Mouse (Mus musculus) neural tube, embryonic 12.5 days (tissue): ENCODE data around the gene Gm44511. TPM values are rescaled to one million over a fixed set of nuclear protein-coding genes. Genes with fewer than 3 reads are reported as not detected.
"Not testable (repeated sequence)": the region's sequence is repeated elsewhere in the genome, so short reads cannot be mapped to it uniquely, and the experiment has no call there.

Experiments used
- ATAC-seq: fragments of 200-750 bp; cut with Nextera tagmentation; 2 replicates; pipeline ENCODE4 v1.8.0; 2017; ENCODE audit warnings: low read depth, mild to moderate bottlenecking, moderate TSS enrichment, moderate library complexity; ENCODE audit not compliant: low FRiP score
- H3K27ac ChIP-seq: fragments of 300-500 bp; sonication (generic); 2 replicates; pipeline ENCODE4 v1.5.1; 2016
- H3K27me3 ChIP-seq: fragments of 300-500 bp; sonication (generic); replicated peaks from 2 replicates; pipeline ENCODE4 v1.6.1; 2016; ENCODE audit warnings: mild to moderate bottlenecking
- H3K36me3 ChIP-seq: fragments of 300-500 bp; sonication (generic); 2 replicates; pipeline ENCODE4 v1.6.1; 2016; ENCODE audit warnings: mild to moderate bottlenecking
- H3K4me1 ChIP-seq: fragments of 300-500 bp; sonication (generic); 2 replicates; pipeline ENCODE4 v1.6.1; 2016
- H3K4me2 ChIP-seq: fragments of 300-500 bp; sonication (generic); replicated peaks from 2 replicates; pipeline ENCODE4 v1.6.1; 2016; ENCODE audit warnings: mild to moderate bottlenecking
- H3K4me3 ChIP-seq: fragments of 300-500 bp; sonication (generic); 2 replicates; pipeline ENCODE4 v1.5.1; 2016
- H3K9ac ChIP-seq: fragments of 300-500 bp; sonication (generic); 2 replicates; pipeline ENCODE4 v1.6.1; 2016; ENCODE audit warnings: mild to moderate bottlenecking
- H3K9me3 ChIP-seq: fragments of 300-500 bp; sonication (generic); 2 replicates; pipeline ENCODE4 v1.6.1; 2016; ENCODE audit warnings: mild to moderate bottlenecking
- WGBS: fragments of 180-500 bp; shearing (Covaris S2); methylation state at CpG from one replicate; pipeline ENCODE4 v1.1.7; 2016; 5-methylcytosine and 5-hydroxymethylcytosine counted together
- polyA plus RNA-seq: library from polyadenylated mRNA; unstranded; fragments of >200 nt; fragmentation: Nextera tagmentation; extraction: Ambion mirVana; gene quantifications from 2 replicates; pipeline ENCODE4 v1.2.1, GENCODE M21; 2016

Gene Gm44511
- polyA plus RNA-seq, 1 experiment from 2014 or later, result not detected

GRCm38 (mm10) chr6:128847401-128847800 lies 21.3 kb upstream of the Gm44511 start:
- no peak for ATAC-seq
- Histone ChIP-seq H3K4me1 (no peaks in the 10 kb centered on the region), H3K9ac (no peak overlapping the region), H3K27ac (no peak overlapping the region), H3K4me3 (no peak overlapping the region), H3K9me3 (no peaks in the 10 kb centered on the region), H3K27me3 (no peaks in the 10 kb centered on the region), H3K4me2 (no peak overlapping the region), H3K36me3 (no peaks in the 10 kb centered on the region)
- 91% methylated on average over 4 of the region's 4 CpGs for WGBS

- Histone ChIP-seq H3K36me3 (no peaks in the 10 kb centered on the region), H3K27ac (no peak overlapping the region), H3K4me1 (0 out of 2 replicates have a peak, but pooled peaks cover 5% of the 10 kb centered on the region), H3K4me3 (no peak overlapping the region), H3K9me3 (no peaks in the 10 kb centered on the region), H3K4me2 (no peak overlapping the region), H3K9ac (no peak overlapping the region), H3K27me3 (no peaks in the 10 kb centered on the region)
- WGBS, result 53% methylated on average over 9 of the region's 9 CpGs
- ATAC-seq, result no peak
These were observed 20.0 kb upstream of the Gm44511 start for GRCm38 (mm10) chr6:128845998-128846542.

DNA sequence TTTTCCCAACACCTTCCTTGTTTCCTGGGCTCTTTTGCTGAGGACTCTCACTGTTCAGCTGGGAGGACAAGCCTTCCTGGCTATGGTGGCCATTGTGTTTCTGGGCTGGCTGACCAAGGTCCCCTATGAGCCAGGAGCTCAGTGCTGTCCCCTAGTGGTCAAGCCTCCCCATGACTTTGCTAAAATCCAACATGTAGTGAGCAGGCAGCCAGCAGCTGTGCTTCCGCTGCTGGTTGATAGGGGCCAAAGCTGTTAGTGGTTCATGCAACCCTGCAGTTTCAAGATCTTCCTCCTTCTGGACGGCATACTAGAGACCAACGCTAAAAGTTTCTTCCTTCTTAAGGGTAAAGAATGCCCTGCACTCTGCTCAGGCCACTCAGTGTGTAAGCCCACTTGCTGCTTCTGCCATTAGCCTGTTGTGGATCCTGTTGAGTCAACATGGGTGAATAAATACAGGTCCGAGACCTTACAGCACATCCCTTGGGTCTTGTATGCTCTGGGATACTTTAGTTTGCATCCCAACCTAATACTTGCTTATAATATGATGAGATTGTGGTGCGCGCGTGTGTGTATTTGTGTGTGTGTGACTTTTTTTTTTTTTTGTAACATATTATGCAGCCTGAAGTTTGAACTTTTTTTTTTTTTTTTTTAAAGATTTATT lies 19.3 kb upstream of the Gm44511 start:
- Histone ChIP-seq H3K4me2 (peak overlapping the region; percentile 27; the same call in 1 of the 2 replicates), H3K27ac (no peak overlapping the region), H3K4me3 (no peak overlapping the region), H3K36me3 (no peaks in the 10 kb centered on the region), H3K27me3 (no peaks in the 10 kb centered on the region), H3K9ac (no peak overlapping the region), H3K9me3 (no peaks in the 10 kb centered on the region), H3K4me1 (0 out of 2 replicates have a peak, but pooled peaks cover 5% of the 10 kb centered on the region)
- WGBS, result 31% methylated on average over 7 of the region's 7 CpGs
- ATAC-seq, result no peak

- 82% methylated on average over 5 of the region's 5 CpGs for WGBS
- no peak overlapping the region for H3K27ac ChIP-seq
- H3K4me3 ChIP-seq, result no peak overlapping the region
- 0 out of 2 replicates have a peak, but pooled peaks cover 5% of the 10 kb centered on the region for H3K4me1 ChIP-seq
- H3K4me2 ChIP-seq, result peak overlapping the region; percentile 62; the same call in 1 of the 2 replicates
- H3K9ac ChIP-seq, result no peak overlapping the region
- no peaks in the 10 kb centered on the region for H3K36me3 ChIP-seq
- no peaks in the 10 kb centered on the region for H3K27me3 ChIP-seq
- no peaks in the 10 kb centered on the region for H3K9me3 ChIP-seq
- no peak for ATAC-seq
These were observed 18.5 kb upstream of the Gm44511 start for GRCm38 (mm10) chr6:128844586-128845080.

DNA sequence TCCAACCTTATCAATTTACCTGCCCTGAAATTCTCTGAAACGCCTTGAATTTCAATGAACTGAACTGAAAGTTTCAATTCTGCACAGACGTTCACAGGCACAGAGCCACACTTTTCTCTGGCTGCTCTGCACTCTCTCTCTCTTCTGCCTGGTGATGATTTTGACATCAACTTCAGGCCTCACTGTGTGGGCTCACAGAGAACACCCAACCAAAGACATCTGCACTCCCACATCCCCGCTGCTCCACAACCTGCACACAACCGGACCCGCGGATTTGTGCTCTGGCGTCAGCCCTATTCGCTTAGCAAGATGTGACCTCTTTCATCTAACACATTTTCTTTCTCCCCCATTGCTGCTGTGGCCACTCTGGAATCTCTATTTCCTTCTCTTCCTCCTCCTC lies 18.0 kb upstream of the Gm44511 start:
- no peak overlapping the region for H3K27ac ChIP-seq
- H3K9ac ChIP-seq, result no peak overlapping the region; the same call in 1 of the 2 replicates
- H3K4me2 ChIP-seq, result peak overlapping the region; percentile 62
- H3K4me3 ChIP-seq, result peak overlapping the region; percentile 73; the same call in 1 of the 2 replicates
- ATAC-seq, result no peak
- no peaks in the 10 kb centered on the region for H3K27me3 ChIP-seq
- no peaks in the 10 kb centered on the region for H3K9me3 ChIP-seq
- WGBS, result 40% methylated on average over 8 of the region's 8 CpGs
- H3K4me1 ChIP-seq, result 0 out of 2 replicates have a peak, but pooled peaks cover 5% of the 10 kb centered on the region
- no peaks in the 10 kb centered on the region for H3K36me3 ChIP-seq

DNA sequence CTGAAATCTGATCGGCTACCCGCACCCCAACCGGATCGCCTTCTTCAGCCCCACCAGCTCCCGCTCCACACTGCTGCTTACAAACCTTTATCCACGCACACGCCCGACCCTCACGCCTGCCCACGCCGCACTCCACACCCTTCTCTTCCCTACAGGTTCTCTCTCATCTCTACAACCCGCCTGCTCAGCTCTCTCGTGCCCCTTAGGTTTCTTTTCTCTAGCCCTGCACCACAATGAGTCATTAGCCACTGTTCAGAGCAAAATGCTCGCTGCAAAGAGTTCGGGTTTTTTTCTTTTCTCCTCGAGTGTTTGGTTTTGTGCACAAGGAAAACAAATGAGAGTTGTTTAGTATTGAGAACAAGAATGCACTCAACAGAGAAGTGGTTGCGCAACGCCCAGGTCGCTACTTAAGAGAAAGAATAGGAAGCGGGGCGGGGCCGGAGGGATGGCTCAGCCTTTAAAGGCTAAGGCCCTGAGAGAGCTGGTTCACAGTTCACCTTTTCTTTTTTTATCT lies 17.4 kb upstream of the Gm44511 start:
- Histone ChIP-seq H3K9me3 (no peaks in the 10 kb centered on the region), H3K27me3 (no peaks in the 10 kb centered on the region), H3K9ac (peak overlapping the region; percentile 51), H3K4me3 (peak overlapping the region; percentile 73), H3K4me2 (peak overlapping the region; percentile 62), H3K27ac (peak overlapping the region; percentile 74; the same call in 1 of the 2 replicates), H3K36me3 (no peaks in the 10 kb centered on the region), H3K4me1 (0 out of 2 replicates have a peak, but pooled peaks cover 5% of the 10 kb centered on the region)
- under 1% methylated on average over 22 of the region's 22 CpGs for WGBS
- ATAC-seq, result peak; percentile 44

DNA sequence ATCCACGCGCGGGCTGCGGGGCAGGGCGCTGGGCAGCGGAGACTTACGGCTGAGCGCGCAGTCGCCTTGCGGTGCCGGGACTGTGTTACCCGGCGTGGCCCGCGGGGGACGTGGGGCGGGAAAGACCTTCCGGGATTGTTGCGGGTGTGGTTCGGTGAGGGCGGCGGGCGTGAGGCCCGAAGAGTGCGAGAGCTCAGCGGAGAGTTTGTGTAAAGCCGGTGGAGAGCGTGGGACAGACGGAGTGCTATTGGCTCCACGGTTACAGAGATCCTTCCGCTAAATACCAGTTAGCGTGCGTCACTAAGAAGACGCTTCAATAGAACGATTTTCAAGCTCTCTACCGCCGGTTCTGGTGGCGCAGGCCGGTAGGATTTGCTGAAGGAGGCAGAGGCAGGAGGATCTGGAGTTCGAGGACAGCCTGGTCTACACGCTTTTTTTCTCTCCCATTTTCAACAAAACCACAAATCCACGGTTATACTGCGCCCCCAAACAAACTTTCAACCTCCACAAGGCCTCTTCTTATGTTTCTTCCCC lies 16.9 kb upstream of the Gm44511 start:
- ATAC-seq, result peak; percentile 78
- H3K9ac ChIP-seq, result peak overlapping the region; percentile 75

DNA sequence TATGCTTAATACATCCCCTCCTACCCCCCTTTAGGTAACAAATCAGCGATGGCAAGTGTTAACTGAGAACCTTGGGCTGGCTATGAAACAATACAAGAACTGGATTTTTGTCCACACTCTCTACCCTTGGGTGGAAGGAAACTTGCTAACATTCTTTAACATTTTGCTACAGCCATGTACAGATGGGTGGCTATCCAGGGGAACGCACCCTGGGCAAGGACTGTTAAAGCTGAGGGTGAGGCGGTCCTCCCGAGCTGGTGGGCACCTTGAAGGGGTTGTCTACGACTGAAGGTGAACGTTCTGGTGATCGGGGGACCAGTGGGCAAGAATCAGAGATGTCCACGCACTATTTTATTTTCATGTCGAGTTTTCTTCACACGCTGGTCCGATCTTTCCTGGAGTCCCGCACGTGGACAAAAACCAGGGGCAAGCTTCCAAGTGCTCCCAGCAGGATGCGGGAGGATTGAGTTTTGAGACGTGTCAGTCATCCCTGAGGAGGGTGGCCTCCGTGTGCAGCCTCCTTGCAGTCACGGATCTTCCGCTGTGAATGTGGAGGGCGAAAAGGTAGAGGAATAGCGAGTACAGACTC lies 16.3 kb upstream of the Gm44511 start:
- no peaks in the 10 kb centered on the region for H3K27me3 ChIP-seq
- no peaks in the 10 kb centered on the region for H3K9me3 ChIP-seq
- under 1% methylated on average over 20 of the region's 20 CpGs for WGBS
- H3K4me3 ChIP-seq, result peak overlapping the region; percentile 73
- H3K27ac ChIP-seq, result peak overlapping the region; percentile 42
- no peak for ATAC-seq
- peak overlapping the region; percentile 75 for H3K9ac ChIP-seq
- H3K36me3 ChIP-seq, result no peaks in the 10 kb centered on the region
- H3K4me2 ChIP-seq, result peak overlapping the region; percentile 62
- peaks cover 6% of the 10 kb centered on the region; the same call in 1 of the 2 replicates for H3K4me1 ChIP-seq

More for the DNA sequence above, 16.9 kb upstream of the Gm44511 start:
- Histone ChIP-seq H3K4me2 (peak overlapping the region; percentile 62), H3K27me3 (no peaks in the 10 kb centered on the region), H3K36me3 (no peaks in the 10 kb centered on the region), H3K9me3 (no peaks in the 10 kb centered on the region), H3K4me1 (0 out of 2 replicates have a peak, but pooled peaks cover 5% of the 10 kb centered on the region), H3K4me3 (peak overlapping the region; percentile 73), H3K27ac (peak overlapping the region; percentile 74; the same call in 1 of the 2 replicates)
- WGBS, result under 1% methylated on average over 44 of the region's 44 CpGs

DNA sequence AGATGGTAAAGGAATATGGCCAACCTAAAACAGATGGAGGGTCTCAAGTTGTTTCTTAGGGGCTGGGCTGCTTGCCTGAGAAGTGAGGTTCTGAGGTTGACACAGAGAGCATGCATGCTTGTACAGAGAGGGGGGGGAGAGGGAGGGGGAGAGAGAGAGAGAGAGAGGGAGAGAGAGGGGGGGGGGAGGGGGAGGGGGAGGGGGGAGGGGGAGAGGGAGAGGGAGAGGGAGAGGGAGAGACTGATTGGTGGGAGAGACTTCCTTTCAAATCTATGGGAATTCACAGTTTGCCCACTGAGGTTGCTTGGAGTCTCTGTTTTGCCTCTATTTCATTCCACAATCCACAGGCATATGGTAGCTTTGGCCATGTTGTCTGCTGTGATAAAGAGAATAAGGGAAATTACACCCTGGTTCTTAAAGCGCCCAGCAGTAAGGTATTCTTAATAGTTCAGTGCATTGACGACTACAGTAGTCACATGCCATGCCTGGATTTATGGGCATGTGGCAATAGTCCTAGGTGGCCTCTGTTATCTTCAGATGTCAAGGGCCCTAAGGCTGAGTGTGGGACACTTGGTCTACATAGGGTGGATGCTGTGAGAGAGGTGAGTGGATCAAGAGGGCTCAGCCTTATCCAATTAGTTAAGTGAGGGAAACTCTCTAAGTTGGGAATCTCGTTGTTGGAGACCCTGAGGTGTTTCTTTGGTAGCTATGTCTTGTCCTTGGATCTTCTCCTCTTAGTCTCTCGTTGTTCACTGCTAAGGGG lies 15.4 kb upstream of the Gm44511 start:
- H3K4me3 ChIP-seq, result peak overlapping the region; percentile 73; the same call in 1 of the 2 replicates
- no peak for ATAC-seq

GRCm38 (mm10) chr6:128840669-128841068 lies 14.6 kb upstream of the Gm44511 start:
- not testable (repeated sequence) for H3K4me2 ChIP-seq, H3K27me3 ChIP-seq, H3K4me1 ChIP-seq, H3K9me3 ChIP-seq, H3K27ac ChIP-seq, H3K9ac ChIP-seq, H3K4me3 ChIP-seq, ATAC-seq, H3K36me3 ChIP-seq
- WGBS, result 84% methylated on average over 3 of the region's 3 CpGs

More for the DNA sequence above, 15.4 kb upstream of the Gm44511 start:
- H3K9me3 ChIP-seq, result no peaks in the 10 kb centered on the region
- H3K4me1 ChIP-seq, result peaks cover 9% of the 10 kb centered on the region; the same call in 1 of the 2 replicates
- peak overlapping the region; percentile 62 for H3K4me2 ChIP-seq
- 52% methylated on average over 4 of the region's 4 CpGs for WGBS
- no peak overlapping the region for H3K27ac ChIP-seq
- no peaks in the 10 kb centered on the region for H3K27me3 ChIP-seq
- H3K36me3 ChIP-seq, result no peaks in the 10 kb centered on the region
- no peak overlapping the region for H3K9ac ChIP-seq

DNA sequence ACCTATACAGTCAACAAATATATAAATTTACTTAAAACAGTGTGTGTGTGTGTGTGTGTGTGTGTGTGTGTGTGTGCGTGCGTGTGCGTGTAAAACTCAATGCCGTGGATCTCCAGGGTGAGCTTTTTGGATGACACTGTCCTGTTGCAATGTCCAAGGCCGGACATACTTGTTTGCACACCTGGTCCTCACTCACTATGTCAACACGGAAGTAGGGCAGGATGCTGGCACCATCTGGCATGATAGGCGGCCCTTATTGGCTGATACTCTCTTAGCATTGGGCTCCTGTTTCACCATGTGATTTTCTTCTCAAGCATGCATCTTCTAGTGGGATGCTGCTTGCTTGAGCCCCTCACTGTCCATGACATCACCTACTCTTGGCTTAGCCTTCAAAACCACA lies 13.8 kb upstream of the Gm44511 start:
- no peaks in the 10 kb centered on the region for H3K27me3 ChIP-seq
- no peaks in the 10 kb centered on the region for H3K36me3 ChIP-seq
- no peak overlapping the region for H3K4me3 ChIP-seq
- H3K4me2 ChIP-seq, result peak overlapping the region; percentile 65
- H3K27ac ChIP-seq, result no peak overlapping the region
- no peak for ATAC-seq
- H3K9ac ChIP-seq, result peak overlapping the region; percentile 33; the same call in 1 of the 2 replicates
- no peaks in the 10 kb centered on the region for H3K9me3 ChIP-seq
- 74% methylated on average over 7 of the region's 7 CpGs for WGBS
- peaks cover 9% of the 10 kb centered on the region; the same call in 1 of the 2 replicates for H3K4me1 ChIP-seq
